Mouse (Mus musculus): ENCODE measurements around the gene Kdf1.

GRCm38 (mm10) chr4:133552768-133553447 is 34.1 kb downstream of the Kdf1 start, which contains the start of gene Nr0b2:
- TF ChIP-seq POLR2A (IDR thresholded peaks at IDR 0.05; ENCODE audit: control insufficient read depth, low read depth, low read length), result no peak
- no peak for TF ChIP-seq CTCF (IDR thresholded peaks at IDR 0.05; ENCODE audit: control insufficient read depth, insufficient read depth, insufficient replicate concordance, low read depth, low read length)
